Mouse (Mus musculus): ENCODE measurements around the gene Fam173b. TPM values are rescaled to one million over a fixed set of nuclear protein-coding genes. Genes with fewer than 3 reads are reported as not detected.

The Fam173b gene
- polyA plus RNA-seq, 1 experiment: 37.8 TPM

DNA sequence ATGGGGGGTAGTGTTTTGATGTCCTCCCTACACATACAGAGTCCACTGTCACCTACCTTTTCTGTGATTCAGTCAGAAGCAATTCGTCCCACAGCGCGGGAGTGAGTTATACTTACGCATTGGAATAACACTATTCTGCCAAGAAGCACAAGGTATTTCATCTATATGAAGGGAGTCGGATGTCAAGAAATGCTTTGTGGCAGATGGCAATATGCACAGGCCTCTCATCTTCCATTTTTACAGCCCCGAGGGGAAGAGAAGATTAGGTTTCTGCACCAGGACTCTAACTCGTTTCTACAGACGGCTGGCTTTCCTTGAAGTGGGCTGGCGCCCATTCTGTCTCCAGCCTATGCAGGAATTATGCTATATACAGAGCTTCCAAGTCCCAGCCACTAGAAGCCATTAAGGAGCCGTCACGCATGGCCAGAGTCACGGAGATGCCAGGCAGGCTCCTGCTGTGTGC, 29.8 kb downstream of the Fam173b start:
- Histone ChIP-seq H3K27me3 (ENCODE audit: control insufficient read depth, insufficient read depth, insufficient read length) (no peaks in the 10 kb centered on the region), H3K4me3 (no peak overlapping the region), H3K4me2 (ENCODE audit: low read depth) (no peak overlapping the region), H3K79me2 (ENCODE audit: control insufficient read depth, insufficient read depth) (no peaks in the 10 kb centered on the region), H3K36me3 (ENCODE audit: control insufficient read depth, insufficient read depth) (no peaks in the 10 kb centered on the region), H3ac (ENCODE audit: control insufficient read depth, insufficient read length) (no peak overlapping the region)
- TF ChIP-seq POLR2A (IDR thresholded peaks at IDR 0.05; ENCODE audit: insufficient read length, low read depth) (no peak), USF1 (IDR thresholded peaks at IDR 0.05; ENCODE audit: low read depth) (no peak), CEBPB (IDR thresholded peaks at IDR 0.05; ENCODE audit: insufficient read depth, poor library complexity, severe bottlenecking) (no peak)

- no peaks in the 10 kb centered on the region for H3K79me2 ChIP-seq (ENCODE audit: control insufficient read depth, insufficient read depth)
- H3K4me3 ChIP-seq: no peak overlapping the region
- H3K27me3 ChIP-seq (ENCODE audit: control insufficient read depth, insufficient read depth, insufficient read length): no peaks in the 10 kb centered on the region
- H3K36me3 ChIP-seq (ENCODE audit: control insufficient read depth, insufficient read depth): no peaks in the 10 kb centered on the region
- H3ac ChIP-seq (ENCODE audit: control insufficient read depth, insufficient read length): no peak overlapping the region
- TF ChIP-seq USF1 (IDR thresholded peaks at IDR 0.05; ENCODE audit: low read depth) (no peak), MYOG (IDR thresholded peaks at IDR 0.05; ENCODE audit: control insufficient read depth in 1 of 3, insufficient read depth in 1 of 3, insufficient read length in 2 of 3, low read depth in 2 of 3) (no peak), POLR2AphosphoS2 (IDR thresholded peaks at IDR 0.05; ENCODE audit: insufficient read length, low read depth) (no peak), MAX (IDR thresholded peaks at IDR 0.05; ENCODE audit: low read depth) (no peak)
- no peak overlapping the region for H3K4me2 ChIP-seq (ENCODE audit: low read depth)
Measured at GRCm38 (mm10) chr15:31632478-31632877, 30.8 kb downstream of the Fam173b start.

DNA sequence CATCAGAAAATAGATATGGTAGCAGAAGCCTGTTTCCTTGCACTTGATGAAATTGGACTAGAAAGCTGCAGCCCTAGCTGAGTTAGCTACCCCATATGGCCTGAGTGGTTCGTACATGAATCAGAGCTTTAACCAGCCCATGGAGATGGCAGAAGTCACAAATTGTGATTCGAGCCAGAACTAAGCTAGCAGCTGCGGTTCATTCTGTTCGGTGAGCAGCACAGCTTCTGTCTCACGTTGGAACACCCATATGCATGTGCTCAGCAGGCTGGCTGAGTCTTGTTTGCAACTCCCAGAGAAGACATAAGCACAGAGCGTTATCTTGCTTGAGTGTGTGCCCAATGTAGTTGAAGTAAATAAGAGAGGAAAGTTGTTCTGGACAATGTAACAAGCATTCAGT, 32.9 kb downstream of the Fam173b start:
- Histone ChIP-seq H3ac (ENCODE audit: control insufficient read depth, insufficient read length) (no peak overlapping the region), H3K4me2 (ENCODE audit: low read depth) (no peak overlapping the region), H3K4me3 (no peak overlapping the region), H3K36me3 (ENCODE audit: control insufficient read depth, insufficient read depth) (no peaks in the 10 kb centered on the region), H3K79me2 (ENCODE audit: control insufficient read depth, insufficient read depth) (no peaks in the 10 kb centered on the region), H3K27me3 (ENCODE audit: control insufficient read depth, insufficient read depth, insufficient read length) (no peaks in the 10 kb centered on the region)
- TF ChIP-seq MYOD1 (IDR thresholded peaks at IDR 0.05; ENCODE audit: control insufficient read depth in 1 of 3, insufficient read length in 2 of 3, low read depth in 2 of 3) (no peak), MYOG (IDR thresholded peaks at IDR 0.05; ENCODE audit: control insufficient read depth in 1 of 3, insufficient read depth in 1 of 3, insufficient read length in 2 of 3, low read depth in 2 of 3) (peak in 1 of 3 experiments; percentile 5), POLR2A (IDR thresholded peaks at IDR 0.05; ENCODE audit: insufficient read length, low read depth) (no peak), USF1 (IDR thresholded peaks at IDR 0.05; ENCODE audit: low read depth) (no peak), MAX (IDR thresholded peaks at IDR 0.05; ENCODE audit: low read depth) (no peak), SRF (IDR thresholded peaks at IDR 0.05; ENCODE audit: control insufficient read depth, insufficient read length, low read depth) (no peak), TCF12 (IDR thresholded peaks at IDR 0.05; ENCODE audit: insufficient read depth, poor library complexity, severe bottlenecking) (no peak)

- H3ac ChIP-seq (ENCODE audit: control insufficient read depth, insufficient read length): no peak overlapping the region
- no peaks in the 10 kb centered on the region for H3K79me2 ChIP-seq (ENCODE audit: control insufficient read depth, insufficient read depth)
- no peaks in the 10 kb centered on the region for H3K27me3 ChIP-seq (ENCODE audit: control insufficient read depth, insufficient read depth, insufficient read length)
- H3K4me3 ChIP-seq: no peak overlapping the region
- H3K4me2 ChIP-seq (ENCODE audit: low read depth): no peak overlapping the region
- TF ChIP-seq CEBPB (IDR thresholded peaks at IDR 0.05; ENCODE audit: insufficient read depth, poor library complexity, severe bottlenecking) (no peak), POLR2A (IDR thresholded peaks at IDR 0.05; ENCODE audit: insufficient read length, low read depth) (no peak), MAX (IDR thresholded peaks at IDR 0.05; ENCODE audit: low read depth) (no peak), TCF12 (IDR thresholded peaks at IDR 0.05; ENCODE audit: insufficient read depth, poor library complexity, severe bottlenecking) (no peak), USF1 (IDR thresholded peaks at IDR 0.05; ENCODE audit: low read depth) (no peak), TCF3 (IDR thresholded peaks at IDR 0.05; ENCODE audit: insufficient read length, low read depth) (no peak), POLR2AphosphoS2 (IDR thresholded peaks at IDR 0.05; ENCODE audit: insufficient read length, low read depth) (no peak), MYOG (IDR thresholded peaks at IDR 0.05; ENCODE audit: control insufficient read depth in 1 of 3, insufficient read depth in 1 of 3, insufficient read length in 2 of 3, low read depth in 2 of 3) (no peak), E2F4 (IDR thresholded peaks at IDR 0.05; ENCODE audit: insufficient read depth) (no peak), SRF (IDR thresholded peaks at IDR 0.05; ENCODE audit: control insufficient read depth, insufficient read length, low read depth) (no peak), MYOD1 (IDR thresholded peaks at IDR 0.05; ENCODE audit: control insufficient read depth in 1 of 3, insufficient read length in 2 of 3, low read depth in 2 of 3) (no peak), REST (IDR thresholded peaks at IDR 0.05; ENCODE audit: insufficient read depth, insufficient read length) (no peak)
- H3K36me3 ChIP-seq (ENCODE audit: control insufficient read depth, insufficient read depth): no peaks in the 10 kb centered on the region
Measured at GRCm38 (mm10) chr15:31636091-31636595, 34.5 kb downstream of the Fam173b start.

DNA sequence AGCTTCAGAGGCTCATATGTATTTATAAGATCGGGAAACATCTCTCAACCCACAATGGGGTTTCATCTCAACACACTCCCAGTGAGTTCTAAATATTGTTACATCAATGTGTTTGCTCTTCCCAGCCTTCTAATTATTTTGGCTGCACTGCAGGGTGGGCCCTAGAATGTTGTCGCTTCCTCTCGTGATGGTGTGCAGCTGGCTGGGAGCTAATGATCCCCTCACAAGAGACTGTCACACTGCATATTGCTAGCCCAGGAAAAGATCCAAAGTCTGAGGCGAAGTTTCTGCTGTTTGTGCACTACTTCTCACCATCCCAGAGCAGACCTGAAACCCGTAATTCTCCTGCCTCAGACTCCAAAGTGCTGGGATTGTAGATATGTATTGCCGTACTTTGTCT, 45.6 kb downstream of the Fam173b start:
- Histone ChIP-seq H3K27me3 (ENCODE audit: control insufficient read depth, insufficient read depth, insufficient read length) (peaks cover under 1% of the 10 kb centered on the region), H3ac (ENCODE audit: control insufficient read depth, insufficient read length) (no peak overlapping the region)
- TF ChIP-seq SRF (IDR thresholded peaks at IDR 0.05; ENCODE audit: control insufficient read depth, insufficient read length, low read depth): no peak
- no peak for TF ChIP-seq MAX (IDR thresholded peaks at IDR 0.05; ENCODE audit: low read depth)
- TF ChIP-seq POLR2AphosphoS2 (IDR thresholded peaks at IDR 0.05; ENCODE audit: insufficient read length, low read depth): no peak
- TF ChIP-seq TCF3 (IDR thresholded peaks at IDR 0.05; ENCODE audit: insufficient read length, low read depth): no peak
- no peak for TF ChIP-seq TCF12 (IDR thresholded peaks at IDR 0.05; ENCODE audit: insufficient read depth, poor library complexity, severe bottlenecking)
- TF ChIP-seq MYOD1 (IDR thresholded peaks at IDR 0.05; ENCODE audit: control insufficient read depth in 1 of 3, insufficient read length in 2 of 3, low read depth in 2 of 3): no peak
- TF ChIP-seq CEBPB (IDR thresholded peaks at IDR 0.05; ENCODE audit: insufficient read depth, poor library complexity, severe bottlenecking): no peak
- no peak for TF ChIP-seq POLR2A (IDR thresholded peaks at IDR 0.05; ENCODE audit: insufficient read length, low read depth)
- no peak for TF ChIP-seq MYOG (IDR thresholded peaks at IDR 0.05; ENCODE audit: control insufficient read depth in 1 of 3, insufficient read depth in 1 of 3, insufficient read length in 2 of 3, low read depth in 2 of 3)
- TF ChIP-seq REST (IDR thresholded peaks at IDR 0.05; ENCODE audit: insufficient read depth, insufficient read length): no peak
- no peak for TF ChIP-seq USF1 (IDR thresholded peaks at IDR 0.05; ENCODE audit: low read depth)
- TF ChIP-seq E2F4 (IDR thresholded peaks at IDR 0.05; ENCODE audit: insufficient read depth): no peak

More for the DNA sequence above, 45.6 kb downstream of the Fam173b start:
- no peak overlapping the region for H3K4me2 ChIP-seq (ENCODE audit: low read depth)
- H3K36me3 ChIP-seq (ENCODE audit: control insufficient read depth, insufficient read depth): no peaks in the 10 kb centered on the region
- H3K4me3 ChIP-seq: no peak overlapping the region
- no peaks in the 10 kb centered on the region for H3K79me2 ChIP-seq (ENCODE audit: control insufficient read depth, insufficient read depth)
